Mouse (Mus musculus) heart, embryonic 15.5 days (tissue): ENCODE data around the gene Rex1bd. TPM values are rescaled to one million over a fixed set of nuclear protein-coding genes. Genes with fewer than 3 reads are reported as not detected.

Source experiments
- ATAC-seq: fragments of 200-750 bp; cut with Nextera tagmentation; replicated peaks from 2 replicates; pipeline ENCODE4 v1.8.0; 2017; ENCODE audit warnings: low read depth, moderate TSS enrichment; ENCODE audit not compliant: insufficient number of reproducible peaks, insufficient read depth, low FRiP score
- H3K27ac ChIP-seq: fragments of 300-500 bp; sonication (generic); 2 replicates; pipeline ENCODE4 v1.5.1; 2015; ENCODE audit warnings: mild to moderate bottlenecking, inconsistent platforms
- H3K27me3 ChIP-seq: fragments of 300-500 bp; sonication (generic); 2 replicates; pipeline ENCODE4 v1.6.1; 2015; ENCODE audit warnings: inconsistent platforms
- H3K36me3 ChIP-seq: fragments of 300-500 bp; sonication (generic); 2 replicates; pipeline ENCODE4 v1.6.1; 2015; ENCODE audit warnings: mild to moderate bottlenecking, inconsistent platforms
- H3K4me1 ChIP-seq: fragments of 300-500 bp; sonication (generic); replicated peaks from 2 replicates; pipeline ENCODE4 v1.6.1; 2015; ENCODE audit warnings: inconsistent platforms
- H3K4me2 ChIP-seq: fragments of 300-500 bp; sonication (generic); 2 replicates; pipeline ENCODE4 v1.6.1; 2015; ENCODE audit warnings: inconsistent platforms, mild to moderate bottlenecking, moderate library complexity
- H3K4me3 ChIP-seq: fragments of 300-500 bp; sonication (generic); 2 replicates; pipeline ENCODE4 v1.5.1; 2015; ENCODE audit warnings: mild to moderate bottlenecking, inconsistent platforms
- H3K9ac ChIP-seq: fragments of 300-500 bp; sonication (generic); 2 replicates; pipeline ENCODE4 v1.6.1; 2015; ENCODE audit warnings: mild to moderate bottlenecking, inconsistent platforms
- H3K9me3 ChIP-seq: fragments of 300-500 bp; sonication (generic); replicated peaks from 2 replicates; pipeline ENCODE4 v1.6.1; 2016; ENCODE audit warnings: inconsistent platforms
- WGBS: fragments of 180-500 bp; shearing (Covaris S2); methylation state at CpG from one replicate; pipeline ENCODE4 v1.1.7; 2015; ENCODE audit warnings: mixed read lengths; 5-methylcytosine and 5-hydroxymethylcytosine counted together
- polyA plus RNA-seq: library from polyadenylated mRNA; unstranded; fragments of >200 nt; fragmentation: Nextera tagmentation; extraction: Ambion mirVana; gene quantifications from 2 replicates; pipeline ENCODE4 v1.2.1, GENCODE M21; 2015

Gene Rex1bd
- polyA plus RNA-seq, 1 experiment from 2014 or later, result 117 TPM

DNA sequence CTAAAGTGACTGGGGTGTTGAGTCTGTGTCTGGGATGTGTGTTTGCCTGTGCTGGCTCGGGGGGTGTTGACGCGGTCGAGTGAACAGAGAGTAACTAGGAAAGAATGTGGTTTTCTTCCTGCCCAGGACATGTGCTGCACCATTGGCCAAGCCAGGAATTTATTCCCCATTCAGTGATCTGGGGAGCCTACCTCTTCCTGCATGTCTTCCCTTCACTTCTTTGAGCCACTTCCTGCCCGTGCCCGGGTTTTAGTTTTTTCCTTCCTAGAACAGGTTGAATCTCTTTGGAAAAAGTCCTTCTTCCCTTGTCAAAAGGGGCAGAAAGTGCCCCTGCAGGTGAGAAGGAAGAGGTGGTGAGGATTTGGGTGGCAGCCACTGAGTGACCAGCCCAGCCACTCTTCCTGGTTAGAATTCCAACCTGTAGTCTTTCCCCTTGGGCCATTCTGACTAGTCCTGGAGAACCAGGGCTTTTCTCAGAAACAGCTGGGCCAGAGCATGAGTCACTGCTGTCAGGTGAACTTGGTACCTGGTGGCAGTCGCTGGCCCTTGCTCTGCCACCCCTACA, 34.0 kb upstream of the Rex1bd start:
- Histone ChIP-seq H3K4me3 (peak overlapping the region; percentile 89), H3K36me3 (peaks cover 15% of the 10 kb centered on the region), H3K9ac (peak overlapping the region; percentile 91), H3K9me3 (no peaks in the 10 kb centered on the region), H3K4me2 (peak overlapping the region; percentile 93), H3K4me1 (peaks cover 40% of the 10 kb centered on the region), H3K27me3 (no peaks in the 10 kb centered on the region), H3K27ac (peak overlapping the region; percentile 96)
- WGBS, result 28% methylated on average over 7 of the region's 7 CpGs
- ATAC-seq, result no peak

GRCm38 (mm10) chr8:70540013-70540506, 33.5 kb upstream of the Rex1bd start:
- 7% methylated on average over 4 of the region's 4 CpGs for WGBS
- H3K36me3 ChIP-seq, result peaks cover 16% of the 10 kb centered on the region
- H3K4me3 ChIP-seq, result peak overlapping the region; percentile 89
- peak overlapping the region; percentile 93 for H3K4me2 ChIP-seq
- no peaks in the 10 kb centered on the region for H3K27me3 ChIP-seq
- peaks cover 40% of the 10 kb centered on the region for H3K4me1 ChIP-seq
- no peaks in the 10 kb centered on the region for H3K9me3 ChIP-seq
- ATAC-seq, result no peak
- peak overlapping the region; percentile 96 for H3K27ac ChIP-seq
- H3K9ac ChIP-seq, result peak overlapping the region; percentile 91

DNA sequence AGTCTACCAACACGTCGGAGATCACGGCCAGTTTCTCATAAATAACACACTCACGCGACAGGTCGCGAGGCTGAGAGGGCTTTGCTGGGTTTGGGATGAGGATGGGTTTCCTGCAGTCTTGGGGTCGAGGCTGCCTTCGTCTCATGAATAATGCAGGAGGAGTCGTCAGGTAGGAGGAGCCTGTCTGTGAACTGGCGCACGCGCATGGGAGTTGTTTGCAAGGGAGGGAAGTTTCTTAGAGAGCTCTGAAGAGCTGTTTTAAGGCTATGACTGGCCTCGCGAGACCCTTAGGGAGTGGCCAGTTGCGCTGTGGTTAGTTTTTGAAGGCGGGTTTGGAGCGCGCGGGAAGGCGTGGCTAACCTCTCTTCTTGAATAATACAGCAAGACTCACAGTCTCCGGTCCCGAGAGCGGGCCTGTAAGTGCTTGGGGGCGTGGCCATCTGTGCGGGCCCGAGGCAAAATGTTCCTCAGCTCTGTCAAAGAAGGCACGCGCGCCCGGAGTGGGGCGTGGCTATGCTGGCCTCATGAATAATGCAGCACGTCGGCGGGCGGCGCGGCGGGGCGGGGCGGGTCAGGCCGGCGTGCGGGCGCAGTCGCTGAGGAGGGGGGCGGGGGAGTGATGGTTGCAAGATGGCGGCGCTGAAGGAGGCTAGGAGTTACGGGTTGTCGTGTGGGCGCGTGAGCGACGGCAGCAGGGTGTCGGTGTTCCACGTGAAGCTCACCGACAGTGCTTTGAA, 32.7 kb upstream of the Rex1bd start, which contains the start of gene Ell:
Gene Ell, plus strand, starts transcription at position 381 of the 737 bp plus-strand sequence.
- H3K9me3 ChIP-seq, result no peaks in the 10 kb centered on the region
- no peaks in the 10 kb centered on the region for H3K27me3 ChIP-seq
- peaks cover 21% of the 10 kb centered on the region for H3K36me3 ChIP-seq
- peak within 1 kb of the TSS; percentile 96 for H3K27ac ChIP-seq
- peak within 1 kb of the TSS; percentile 91 for H3K9ac ChIP-seq
- peaks cover 38% of the 10 kb centered on the region for H3K4me1 ChIP-seq
- ATAC-seq, result peak; percentile 89
- peak within 1 kb of the TSS; percentile 89 for H3K4me3 ChIP-seq
- H3K4me2 ChIP-seq, result peak within 1 kb of the TSS; percentile 93
- WGBS, result under 1% methylated on average over 58 of the region's 58 CpGs

DNA sequence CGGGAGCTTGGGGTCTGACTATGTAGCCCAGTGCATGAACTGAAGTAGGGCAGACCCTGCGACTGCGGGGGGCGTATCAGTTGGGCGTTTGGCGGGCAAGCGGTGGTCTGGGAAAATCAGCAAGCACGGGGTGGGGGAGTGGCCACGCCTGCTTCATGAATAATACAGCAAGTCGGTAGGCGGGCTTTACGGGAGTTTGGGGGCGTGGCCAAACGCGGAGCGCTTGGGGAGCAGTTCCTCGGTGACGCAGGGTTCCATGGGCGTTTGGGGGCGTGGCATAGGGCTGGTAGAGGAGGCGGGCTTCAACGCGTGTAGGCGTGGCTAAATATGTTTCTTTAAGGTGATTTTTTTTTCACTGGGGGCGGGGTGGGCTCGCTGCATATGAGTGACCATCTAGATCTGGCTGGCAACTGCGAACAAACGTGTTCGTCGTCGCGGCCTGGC, 32.1 kb upstream of the Rex1bd start:
- peak; percentile 78 for ATAC-seq
- Histone ChIP-seq H3K4me2 (peak overlapping the region; percentile 93), H3K27ac (peak overlapping the region; percentile 96), H3K9me3 (no peaks in the 10 kb centered on the region), H3K4me3 (peak overlapping the region; percentile 89), H3K4me1 (peaks cover 34% of the 10 kb centered on the region), H3K36me3 (peaks cover 26% of the 10 kb centered on the region), H3K27me3 (no peaks in the 10 kb centered on the region), H3K9ac (peak overlapping the region; percentile 91)
- WGBS, result under 1% methylated on average over 32 of the region's 32 CpGs

DNA sequence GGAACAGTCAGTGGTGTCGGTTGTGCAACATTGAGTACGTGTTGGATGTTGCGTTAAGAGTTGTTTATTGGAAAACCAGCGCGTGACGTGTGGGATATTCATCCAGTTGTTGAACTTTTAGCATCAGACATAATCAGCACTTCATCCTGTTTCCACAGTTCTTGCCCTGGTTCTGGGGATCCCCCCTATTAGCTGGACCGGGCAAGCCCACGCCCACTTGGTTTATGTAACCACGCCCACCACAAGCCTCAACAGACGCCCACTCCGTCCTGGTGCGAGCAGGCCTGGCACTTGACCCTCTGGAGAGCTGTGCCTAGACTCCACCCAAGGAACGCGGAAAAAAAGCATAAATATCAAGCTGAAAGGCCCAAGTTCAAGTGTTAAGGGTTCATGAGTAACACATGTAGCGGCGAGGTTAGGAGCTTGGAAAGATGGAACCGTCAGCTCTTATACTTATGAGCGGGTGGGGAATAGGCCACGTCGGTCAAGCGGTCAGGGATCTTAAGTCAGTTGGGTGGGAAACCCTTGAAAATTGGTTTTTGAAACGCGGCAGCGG, 31.6 kb upstream of the Rex1bd start:
- H3K4me1 ChIP-seq, result peaks cover 34% of the 10 kb centered on the region
- no peaks in the 10 kb centered on the region for H3K27me3 ChIP-seq
- peak overlapping the region; percentile 96 for H3K27ac ChIP-seq
- H3K4me2 ChIP-seq, result peak overlapping the region; percentile 93
- peaks cover 32% of the 10 kb centered on the region for H3K36me3 ChIP-seq
- no peaks in the 10 kb centered on the region for H3K9me3 ChIP-seq
- H3K4me3 ChIP-seq, result peak overlapping the region; percentile 89
- ATAC-seq, result no peak
- 14% methylated on average over 24 of the region's 24 CpGs for WGBS
- H3K9ac ChIP-seq, result peak overlapping the region; percentile 58

- Histone ChIP-seq H3K4me1 (peaks cover 14% of the 10 kb centered on the region), H3K9me3 (no peaks in the 10 kb centered on the region), H3K9ac (no peak overlapping the region), H3K27me3 (no peaks in the 10 kb centered on the region), H3K27ac (no peak overlapping the region), H3K36me3 (peaks cover 55% of the 10 kb centered on the region), H3K4me3 (no peak overlapping the region), H3K4me2 (no peak overlapping the region)
- 72% methylated on average over 2 of the region's 2 CpGs for WGBS
- ATAC-seq, result no peak
Measured at GRCm38 (mm10) chr8:70535701-70536100, 29.1 kb upstream of the Rex1bd start.

- H3K4me3 ChIP-seq, result no peak overlapping the region
- peaks cover 10% of the 10 kb centered on the region for H3K4me1 ChIP-seq
- no peak for ATAC-seq
- WGBS, result 70% methylated on average over 3 of the region's 3 CpGs
- no peaks in the 10 kb centered on the region for H3K27me3 ChIP-seq
- peaks cover 60% of the 10 kb centered on the region for H3K36me3 ChIP-seq
- no peak overlapping the region for H3K9ac ChIP-seq
- no peak overlapping the region for H3K4me2 ChIP-seq
- no peak overlapping the region for H3K27ac ChIP-seq
- no peaks in the 10 kb centered on the region for H3K9me3 ChIP-seq
Measured at GRCm38 (mm10) chr8:70535221-70535620, 28.7 kb upstream of the Rex1bd start.

GRCm38 (mm10) chr8:70534281-70534680, 27.7 kb upstream of the Rex1bd start:
- Histone ChIP-seq H3K4me1 (peaks cover 9% of the 10 kb centered on the region), H3K36me3 (peaks cover 66% of the 10 kb centered on the region), H3K27ac (no peak overlapping the region), H3K9ac (no peak overlapping the region), H3K27me3 (no peaks in the 10 kb centered on the region), H3K4me3 (no peak overlapping the region), H3K4me2 (no peak overlapping the region), H3K9me3 (no peaks in the 10 kb centered on the region)
- WGBS, result 92% methylated on average over 12 of the region's 12 CpGs
- ATAC-seq, result no peak

DNA sequence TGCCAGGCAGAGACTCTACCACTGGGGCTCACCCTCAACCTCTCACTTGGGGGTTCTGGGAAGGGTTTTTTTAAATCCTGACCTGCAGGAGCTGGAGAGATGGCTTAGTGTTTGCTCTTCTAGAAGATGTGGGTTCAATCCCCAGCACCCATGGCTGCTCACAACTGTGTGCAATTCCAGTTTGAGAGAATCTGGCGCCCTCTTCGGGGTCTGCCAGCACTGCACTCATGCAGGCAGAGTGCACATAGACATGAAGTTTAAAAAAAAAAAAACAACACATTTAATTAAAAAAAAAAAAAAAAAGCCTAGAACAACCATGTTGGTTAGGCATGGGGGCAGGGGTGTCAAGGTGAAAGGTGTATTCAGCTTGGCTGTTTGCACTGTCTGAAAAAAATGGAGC, 23.8 kb upstream of the Rex1bd start:
- no peak for ATAC-seq
- no peak overlapping the region for H3K4me3 ChIP-seq
- H3K27me3 ChIP-seq, result no peaks in the 10 kb centered on the region
- no peaks in the 10 kb centered on the region for H3K9me3 ChIP-seq
- WGBS, result 90% methylated on average over 2 of the region's 2 CpGs
- peaks cover 50% of the 10 kb centered on the region for H3K36me3 ChIP-seq
- no peak overlapping the region for H3K27ac ChIP-seq
- no peak overlapping the region for H3K4me2 ChIP-seq
- no peak overlapping the region for H3K9ac ChIP-seq
- peaks cover 16% of the 10 kb centered on the region for H3K4me1 ChIP-seq

- Histone ChIP-seq H3K27me3 (no peaks in the 10 kb centered on the region), H3K4me1 (peaks cover 16% of the 10 kb centered on the region), H3K36me3 (peaks cover 50% of the 10 kb centered on the region), H3K9ac (no peak overlapping the region), H3K27ac (no peak overlapping the region), H3K4me2 (no peak overlapping the region), H3K4me3 (no peak overlapping the region), H3K9me3 (no peaks in the 10 kb centered on the region)
- ATAC-seq, result no peak
- 89% methylated on average over 3 of the region's 3 CpGs for WGBS
Measured at GRCm38 (mm10) chr8:70529741-70530161, 23.2 kb upstream of the Rex1bd start.

- 0 out of 2 replicates have a peak overlapping the region, but pooled peaks have one; percentile 10 for H3K4me3 ChIP-seq
Measured at GRCm38 (mm10) chr8:70529299-70529698, 22.7 kb upstream of the Rex1bd start.

More at GRCm38 (mm10) chr8:70529299-70529698, 22.7 kb upstream of the Rex1bd start:
- Histone ChIP-seq H3K4me2 (peak overlapping the region; percentile 8; the same call in 1 of the 2 replicates), H3K9ac (0 out of 2 replicates have a peak overlapping the region, but pooled peaks have one; percentile 14), H3K9me3 (no peaks in the 10 kb centered on the region), H3K27ac (no peak overlapping the region), H3K4me1 (peaks cover 16% of the 10 kb centered on the region), H3K36me3 (peaks cover 46% of the 10 kb centered on the region), H3K27me3 (no peaks in the 10 kb centered on the region)
- WGBS, result 68% methylated on average over 5 of the region's 5 CpGs
- no peak for ATAC-seq
